Mouse (Mus musculus) ovary, postnatal 14 days (tissue): ENCODE data around the gene Cspg4.

Experiments used
- DNase-seq: peaks from one replicate; pipeline ENCODE4 v3.0.0; 2022; ENCODE audit warnings: low spot score

The Cspg4 gene

DNA sequence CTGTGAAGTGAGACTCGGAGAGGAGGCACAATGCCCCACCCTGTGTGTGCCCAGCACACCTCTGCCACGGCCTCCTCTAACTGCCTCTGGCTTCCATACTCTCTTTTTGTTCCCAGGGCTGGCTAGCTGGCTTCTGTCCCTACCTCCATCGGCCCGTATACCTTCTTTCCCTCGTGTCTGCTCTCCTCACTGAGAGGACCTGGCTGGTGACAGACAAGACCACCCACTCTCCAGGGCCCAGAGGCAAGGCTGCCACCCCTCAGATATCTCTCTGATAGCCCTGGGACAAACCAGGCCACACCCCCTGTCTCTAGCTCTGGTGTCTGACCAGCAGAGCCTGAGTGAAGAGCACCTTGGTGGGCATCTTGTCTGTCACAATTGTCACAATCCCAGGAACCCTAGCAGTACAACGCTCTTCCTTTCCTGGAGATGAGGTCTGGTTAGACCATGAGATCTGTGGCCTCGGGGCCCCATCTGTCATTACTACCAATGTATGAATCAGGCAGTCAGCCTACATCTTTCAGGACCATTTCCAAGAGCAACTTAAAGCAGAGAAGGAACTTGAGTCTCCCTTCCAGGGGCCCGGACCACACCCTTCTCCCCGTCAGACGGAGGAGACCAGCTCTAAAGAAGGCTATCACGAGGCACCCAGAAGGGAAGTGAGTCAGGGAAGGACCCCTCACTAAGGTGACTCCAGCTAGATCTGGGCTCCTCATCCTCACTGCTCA lies 1.0 kb downstream of the Cspg4 start:
- no peak for DNase-seq

- DNase-seq = no peak
These were observed 1.6 kb downstream of the Cspg4 start for GRCm38 (mm10) chr9:56866430-56866829.

DNA sequence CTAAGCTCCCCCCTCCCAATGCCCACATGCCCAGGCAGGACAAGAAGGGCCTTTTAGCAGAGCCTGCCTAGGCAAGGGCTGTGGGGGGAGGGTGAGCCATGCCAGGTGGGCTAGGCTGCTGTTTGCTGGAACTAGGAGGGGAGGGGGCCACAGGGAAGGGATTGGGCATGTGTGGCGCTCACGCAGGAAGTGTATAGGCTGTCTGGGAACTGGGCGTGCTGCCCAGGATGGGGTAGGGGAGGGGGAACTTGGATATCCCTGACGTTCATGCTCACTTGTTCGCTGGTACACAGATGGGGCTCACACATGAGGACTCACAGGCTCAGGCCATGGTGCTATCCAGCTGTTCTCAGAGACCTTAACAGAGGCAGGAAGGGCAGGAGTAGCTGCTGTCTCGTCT lies 3.5 kb downstream of the Cspg4 start:
- DNase-seq = no peak

GRCm38 (mm10) chr9:56869552-56869951 lies 4.7 kb downstream of the Cspg4 start:
- no peak for DNase-seq

DNA sequence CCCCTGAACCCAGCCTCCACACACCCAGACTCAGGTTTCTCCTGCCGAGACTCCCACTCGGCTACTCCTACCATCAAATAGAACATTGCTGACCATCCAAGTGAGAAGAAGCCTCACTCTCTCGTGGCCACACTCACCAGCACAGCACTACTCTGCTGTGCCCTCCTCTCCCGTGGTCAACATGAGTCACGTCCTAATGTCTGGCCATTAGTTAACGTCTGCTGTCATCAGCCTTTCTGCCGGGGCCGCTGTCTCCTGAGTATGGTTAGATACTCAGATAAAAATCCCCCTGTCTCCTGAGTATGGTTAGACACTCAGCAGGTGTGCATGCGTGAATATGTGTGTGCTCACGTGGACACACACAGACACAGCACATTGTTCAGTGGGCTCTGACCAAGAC lies 5.9 kb downstream of the Cspg4 start:
- DNase-seq = no peak

DNA sequence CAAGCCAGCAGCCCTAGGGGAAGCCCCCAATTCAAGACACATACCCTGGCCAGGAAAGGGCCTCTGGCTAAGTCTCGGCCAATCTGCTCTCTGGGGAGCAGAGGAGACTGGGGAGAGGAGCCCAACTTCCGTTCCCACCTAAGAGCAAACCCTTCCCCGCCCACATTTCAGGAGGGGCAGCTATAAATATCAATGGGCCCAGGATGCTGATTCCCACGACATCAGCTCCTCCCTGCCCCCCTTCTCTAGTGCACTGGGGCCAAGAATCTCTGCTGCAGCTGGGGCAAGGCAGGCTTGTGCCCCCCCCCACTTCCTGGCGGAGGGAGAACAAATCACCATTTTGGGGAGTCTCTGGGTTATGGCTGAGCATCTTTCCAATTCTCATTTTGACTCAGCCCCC lies 6.4 kb downstream of the Cspg4 start:
- DNase-seq = no peak

DNA sequence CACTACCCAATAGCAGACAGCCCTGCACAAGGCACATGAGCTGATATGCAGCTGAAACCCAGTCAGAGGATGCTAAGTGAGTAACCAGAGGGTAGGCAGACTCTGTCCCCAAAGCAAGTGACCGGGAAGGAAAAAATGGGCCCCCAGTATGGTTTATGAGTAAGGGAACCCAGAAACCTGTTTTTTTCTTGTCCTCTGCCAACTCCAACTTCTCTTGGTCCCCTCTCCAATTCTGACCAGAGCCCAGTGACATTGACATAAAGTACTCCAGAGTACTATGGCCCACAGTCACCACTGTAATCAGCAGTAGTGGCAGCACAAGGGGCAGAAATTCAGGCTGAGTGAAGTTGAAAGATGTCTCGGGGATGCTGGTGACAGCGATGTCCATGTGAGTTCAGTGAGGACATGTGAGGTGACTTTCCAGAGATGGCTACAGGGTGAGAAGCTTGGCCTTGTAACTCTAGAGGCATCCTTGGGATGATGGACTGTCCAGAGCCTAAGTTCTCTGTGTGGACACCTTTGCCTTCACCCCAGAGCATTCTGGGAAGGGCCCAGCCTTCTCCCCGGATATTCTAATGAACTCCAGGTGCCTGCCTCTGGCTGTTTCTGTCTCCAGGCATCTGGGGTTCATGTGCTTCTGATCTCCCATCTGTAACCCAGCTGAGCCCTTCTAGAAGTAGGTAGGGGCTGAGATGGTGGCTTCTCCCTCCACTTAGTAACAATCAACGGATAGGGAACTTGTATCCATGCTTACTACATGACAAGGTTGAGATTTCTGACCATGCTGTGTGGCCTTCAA lies 7.5 kb downstream of the Cspg4 start:
- no peak for DNase-seq

DNA sequence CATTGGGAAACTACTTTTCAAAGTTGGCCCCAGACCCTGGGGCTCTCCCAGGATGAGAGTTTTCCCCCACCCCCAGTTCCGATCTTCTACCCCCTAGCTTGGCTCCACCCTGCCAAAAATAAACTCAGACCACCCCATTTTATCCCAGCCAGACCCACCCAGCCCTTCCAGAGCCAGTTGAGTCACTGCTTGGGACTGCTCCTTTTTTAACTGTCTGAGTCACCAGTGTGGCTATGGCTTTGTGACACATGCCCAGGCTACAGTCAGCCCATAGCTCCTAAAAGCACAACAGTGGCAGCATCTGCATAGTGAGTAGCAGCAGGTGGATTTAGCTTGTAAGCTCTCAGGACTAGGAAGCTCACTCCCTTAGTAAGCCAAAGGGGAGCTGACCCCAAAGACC lies 8.3 kb downstream of the Cspg4 start:
- no peak for DNase-seq

DNA sequence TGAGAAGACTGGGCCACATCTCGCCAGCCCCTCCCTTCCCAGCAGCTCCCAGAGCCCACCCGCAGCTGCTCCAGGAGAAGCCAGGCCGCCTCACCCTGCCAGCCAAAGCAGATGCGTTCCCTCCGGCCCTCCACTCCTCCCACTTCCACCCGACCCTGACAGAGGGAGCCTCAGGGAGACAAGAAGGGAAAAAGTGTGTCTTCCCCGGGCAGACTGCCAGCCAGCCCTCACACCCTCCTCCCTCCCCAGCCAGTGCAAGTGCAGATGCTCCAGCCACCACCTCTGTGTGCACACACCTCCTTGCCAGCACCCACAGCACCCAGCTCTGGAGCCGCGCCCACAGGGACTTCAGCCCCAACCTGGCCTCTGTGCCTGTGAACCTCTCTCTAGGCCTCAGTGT lies 12.0 kb downstream of the Cspg4 start:
- DNase-seq = peak; percentile 36

DNA sequence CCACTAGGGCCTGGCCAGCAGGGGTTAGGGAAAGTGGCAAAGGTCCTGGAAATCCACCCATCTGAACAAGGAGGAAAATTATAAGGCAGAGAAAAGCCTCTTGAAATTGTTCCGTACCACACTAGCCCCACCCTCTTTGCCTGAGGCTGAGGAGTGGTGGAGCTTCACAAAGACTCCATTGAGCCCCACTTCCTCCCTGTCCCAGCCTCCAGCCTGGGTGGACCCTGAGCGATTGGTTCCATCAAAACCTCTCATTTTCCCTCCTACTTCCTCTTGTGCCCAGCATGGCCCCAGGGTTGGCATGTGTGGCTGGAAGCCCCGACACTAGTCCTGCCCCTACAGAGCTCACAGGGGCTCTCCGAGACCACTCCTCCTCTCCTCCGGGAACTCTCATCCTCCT lies 12.5 kb downstream of the Cspg4 start:
- DNase-seq = no peak

DNA sequence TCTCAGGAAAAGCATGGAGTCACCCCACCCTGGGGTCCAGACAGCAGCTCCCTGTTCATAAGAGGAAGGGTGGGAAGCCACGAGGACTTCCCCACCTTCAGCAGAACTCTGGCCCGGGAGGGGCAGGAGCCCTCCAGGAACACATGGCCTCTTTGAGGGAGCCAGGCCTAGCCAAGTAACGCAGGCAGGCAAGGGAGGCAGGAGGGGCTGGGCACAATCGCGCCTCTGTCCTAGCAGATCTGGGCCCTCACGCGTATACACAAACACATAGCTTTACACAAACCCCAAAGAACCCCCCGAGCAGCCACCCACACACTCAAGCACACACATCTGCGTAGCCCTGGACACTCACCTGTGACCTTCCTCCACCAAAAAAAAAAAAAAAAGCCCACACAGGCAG lies 16.0 kb downstream of the Cspg4 start:
- DNase-seq = no peak

DNA sequence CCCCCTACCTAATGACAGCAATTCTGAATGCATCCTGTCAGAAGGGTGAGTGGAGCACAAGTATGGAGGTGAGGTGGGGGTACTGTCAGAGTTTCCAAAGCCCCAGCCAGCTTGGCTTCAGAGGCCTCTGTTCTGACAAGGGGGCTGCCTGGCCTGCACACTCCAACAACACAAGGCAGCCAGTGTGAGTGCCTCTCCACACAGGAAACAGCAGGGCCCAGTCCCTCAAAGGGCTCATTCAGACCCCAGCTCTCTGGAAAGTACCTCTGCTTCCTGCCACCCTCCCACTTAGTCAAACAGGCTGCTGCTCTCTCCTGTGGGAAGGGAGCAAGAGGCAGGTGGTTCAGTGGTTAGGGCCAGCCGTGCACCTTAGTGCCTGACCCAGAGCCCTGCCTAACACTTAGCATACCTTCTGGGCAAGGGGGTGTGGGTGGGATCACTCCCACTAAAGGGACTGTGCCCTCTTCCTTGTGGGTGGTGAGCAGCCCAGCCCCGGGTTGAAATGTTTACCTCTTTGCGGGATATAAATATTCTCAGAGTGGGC lies 16.8 kb downstream of the Cspg4 start:
- no peak for DNase-seq

DNA sequence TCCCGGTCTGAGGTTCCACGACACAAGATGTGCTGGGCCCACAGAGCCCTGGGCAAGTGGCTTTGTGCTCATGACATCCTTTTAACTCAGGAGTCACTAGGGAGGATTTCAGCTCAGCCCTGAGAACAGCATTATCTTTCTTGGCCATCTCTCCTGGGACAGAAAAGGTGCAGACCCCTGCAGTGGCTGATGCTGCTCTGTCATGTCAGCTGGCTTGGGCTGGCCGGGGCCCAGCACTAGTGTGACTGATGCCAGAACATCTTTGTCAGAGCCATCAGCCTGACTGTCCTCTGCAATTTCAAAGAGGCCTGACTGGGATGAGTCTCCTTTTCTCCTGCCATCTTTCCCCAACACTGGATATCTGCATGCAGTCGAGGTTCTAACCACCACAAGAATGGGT lies 17.4 kb downstream of the Cspg4 start:
- no peak for DNase-seq

DNA sequence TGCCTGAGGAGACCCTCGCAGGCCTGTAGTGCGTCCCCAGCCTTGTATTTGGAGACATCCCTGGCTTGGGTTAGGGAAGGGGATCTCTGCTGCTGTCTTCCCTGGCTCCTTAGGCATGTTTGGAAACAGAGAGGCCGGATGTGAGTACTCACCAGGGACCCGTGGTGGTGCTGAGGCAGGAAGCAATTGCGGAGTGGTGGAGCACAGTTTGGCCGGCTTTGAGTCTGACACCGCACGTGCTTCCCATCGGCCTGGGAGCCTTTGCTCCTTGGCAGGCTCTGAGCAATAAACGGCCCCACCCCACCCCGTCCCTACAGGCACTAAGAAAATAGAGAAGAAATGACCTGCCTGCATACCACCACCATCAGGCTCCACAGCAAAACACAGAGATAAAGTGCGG lies 18.0 kb downstream of the Cspg4 start:
- DNase-seq = no peak

GRCm38 (mm10) chr9:56883470-56883869 lies 18.6 kb downstream of the Cspg4 start:
- DNase-seq = no peak

- DNase-seq = no peak
These were observed 19.5 kb downstream of the Cspg4 start for GRCm38 (mm10) chr9:56884328-56884727.

DNA sequence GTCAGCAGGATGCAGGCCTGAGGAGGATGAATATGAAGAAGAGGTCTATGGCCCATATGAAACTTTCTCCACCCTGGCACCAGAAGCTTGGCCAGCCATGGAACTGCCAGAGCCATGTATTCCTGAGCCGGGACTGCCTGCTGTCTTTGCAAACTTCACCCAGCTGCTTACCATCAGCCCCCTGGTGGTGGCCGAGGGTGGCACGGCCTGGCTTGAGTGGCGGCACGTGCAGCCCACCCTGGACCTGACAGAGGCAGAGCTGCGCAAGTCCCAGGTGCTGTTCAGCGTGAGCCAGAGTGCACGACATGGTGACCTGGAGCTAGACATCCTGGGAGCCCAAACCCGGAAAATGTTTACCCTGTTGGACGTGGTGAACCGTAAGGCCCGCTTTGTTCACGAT lies 21.3 kb downstream of the Cspg4 start:
- no peak for DNase-seq

- no peak for DNase-seq
These were observed 21.8 kb downstream of the Cspg4 start for GRCm38 (mm10) chr9:56886601-56887000.

DNA sequence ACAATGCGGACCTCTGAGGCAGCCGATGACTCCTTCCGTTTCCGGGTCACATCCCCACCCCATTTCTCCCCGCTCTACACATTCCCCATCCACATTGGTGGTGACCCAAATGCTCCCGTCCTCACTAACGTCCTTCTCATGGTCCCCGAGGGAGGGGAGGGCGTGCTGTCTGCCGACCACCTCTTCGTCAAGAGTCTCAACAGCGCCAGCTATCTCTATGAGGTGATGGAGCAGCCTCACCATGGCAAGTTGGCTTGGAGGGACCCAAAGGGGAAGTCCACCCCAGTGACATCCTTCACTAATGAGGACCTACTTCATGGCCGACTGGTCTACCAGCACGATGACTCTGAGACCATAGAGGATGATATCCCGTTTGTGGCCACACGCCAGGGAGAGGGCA lies 22.7 kb downstream of the Cspg4 start:
- DNase-seq = no peak

- peak; percentile 71 for DNase-seq
These were observed 25.0 kb downstream of the Cspg4 start for GRCm38 (mm10) chr9:56889817-56890216.

DNA sequence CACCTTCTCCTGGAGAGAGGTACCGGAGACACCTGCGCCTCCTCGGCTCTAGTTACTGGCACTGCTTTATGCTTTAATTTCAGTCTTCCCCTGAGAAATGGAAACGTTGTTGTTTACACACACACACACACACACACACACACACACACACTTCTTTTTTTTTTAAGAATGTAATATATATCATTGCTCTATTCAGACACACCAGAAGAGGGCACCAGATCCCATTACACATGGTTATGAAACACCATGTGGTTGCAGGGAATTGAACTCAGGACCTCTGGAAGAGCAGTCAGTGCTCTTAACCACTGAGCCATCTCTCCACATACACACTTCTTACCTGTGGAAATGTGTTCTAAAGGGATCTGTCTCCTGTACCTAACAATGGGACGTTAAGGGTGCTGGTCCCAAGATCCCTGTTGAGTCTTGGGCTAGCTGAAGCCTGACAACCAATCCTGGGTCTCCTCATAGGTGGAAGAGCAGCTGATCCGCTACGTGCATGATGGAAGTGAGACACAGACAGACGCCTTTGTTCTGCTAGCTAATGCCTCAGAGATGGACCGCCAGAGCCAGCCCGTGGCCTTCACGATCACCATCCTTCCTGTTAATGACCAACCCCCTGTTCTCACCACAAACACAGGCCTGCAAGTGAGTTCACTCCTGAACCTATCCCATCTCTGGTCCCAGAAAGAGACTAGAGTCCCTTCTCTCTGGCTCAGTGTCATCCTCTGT lies 25.9 kb downstream of the Cspg4 start:
- no peak for DNase-seq

DNA sequence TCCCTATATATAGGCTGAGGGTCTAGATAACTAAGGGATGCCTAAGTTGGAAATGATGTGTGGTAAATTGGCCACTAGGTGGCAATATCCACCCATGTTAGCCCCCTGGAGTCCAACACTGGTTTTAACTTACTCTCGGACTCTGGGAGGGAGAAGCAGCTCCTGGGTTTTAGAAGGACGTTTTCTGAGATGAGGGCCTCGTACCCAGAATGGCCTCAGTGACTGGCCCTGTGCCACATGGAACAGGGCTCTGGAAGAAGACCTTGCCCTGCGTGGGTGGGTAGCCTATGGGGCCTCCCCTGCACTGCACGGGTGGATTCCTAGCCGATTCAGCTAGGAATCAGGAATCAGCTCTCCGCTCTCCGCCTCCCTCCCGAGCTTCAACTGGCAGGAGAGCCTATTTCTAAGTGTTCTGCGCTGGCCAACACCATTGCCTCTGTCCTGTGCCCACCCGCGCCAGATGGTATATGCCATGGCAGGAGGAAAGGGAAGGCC lies 26.7 kb downstream of the Cspg4 start:
- DNase-seq = peak; percentile 61

DNA sequence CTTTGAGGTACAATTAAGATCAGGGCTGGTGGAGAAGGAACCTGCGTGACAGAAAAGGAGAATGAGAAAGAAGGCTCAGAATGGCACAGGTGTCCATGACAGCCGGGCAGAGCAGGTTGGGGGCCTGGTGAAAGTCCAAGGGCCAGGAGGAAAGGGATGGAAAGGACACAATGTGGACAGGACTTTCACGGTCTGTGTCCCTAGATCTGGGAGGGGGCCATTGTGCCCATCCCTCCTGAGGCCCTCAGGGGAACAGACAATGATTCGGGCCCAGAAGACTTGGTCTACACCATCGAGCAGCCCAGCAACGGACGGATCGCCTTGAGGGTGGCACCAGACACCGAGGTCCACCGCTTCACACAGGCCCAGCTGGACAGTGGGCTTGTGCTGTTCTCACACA lies 27.3 kb downstream of the Cspg4 start:
- DNase-seq = no peak
